Comparison of ENCODE assay signal across 15 mouse cellular contexts in genomic region chr8:86779207-86779606, GRCm38 (mm10). TPM values are rescaled to one million over a fixed set of nuclear protein-coding genes. Genes with fewer than 3 reads are reported as not detected.
DNase-seq lines count a peak whose midpoint lies in the region; ATAC-seq lines count a peak whose summit lies in the region.
"Had no signal": no experiment of that assay in that cellular context is flagged by ENCODE, and none has a peak within 500 bp of the region (broad histone marks: within the 10 kb centered on the region; RNA-seq: fewer than 3 reads in every experiment).

No protein-coding gene starts in this region.

- ATAC-seq in kidney, embryonic 15.5 days (replicated peaks; ENCODE audit: low FRiP score) = no peak

- H3K4me3 ChIP-seq in kidney, embryonic 15.5 days (replicated peaks) = no peak overlapping the region
- H3K4me3 ChIP-seq in limb, embryonic 10.5 days = no peak overlapping the region
- H3K4me3 ChIP-seq: forebrain, embryonic 10.5 days; heart, embryonic 12.5 days; megakaryocyte, embryonic 14.5 days; neural tube, embryonic 13.5 days had no signal

- DNase-seq in kidney, adult 18-20 months = no peak
- peak; percentile 4 to 27 for DNase-seq in CD8-positive naive resting alpha-beta T cell, adult 2 months (ENCODE audit: low read depth in 2 of 2, low spot score in 2 of 2)
- DNase-seq in limb, embryonic 10.5 days (ENCODE audit: low spot score) = no peak
- DNase-seq in thymus, postnatal 14 days = peak; percentile 37
- DNase-seq in right cerebral cortex, postnatal 10 days (ENCODE audit: low spot score in 2 of 2) = no peak
- DNase-seq in adrenal gland, postnatal 10 days = no peak
- DNase-seq: cerebellum, postnatal 25 days; gastrocnemius, postnatal 36 days; kidney, adult 11 months had no signal

- no peaks in the 10 kb centered on the region for H3K9me3 ChIP-seq in kidney, embryonic 15.5 days (replicated peaks)
- no peaks in the 10 kb centered on the region for H3K9me3 ChIP-seq in limb, embryonic 10.5 days (replicated peaks)
- H3K9me3 ChIP-seq: forebrain, embryonic 10.5 days; heart, embryonic 12.5 days; megakaryocyte, embryonic 14.5 days; neural tube, embryonic 13.5 days had no signal

- 0 out of 2 replicates have a peak, but pooled peaks cover 5% of the 10 kb centered on the region for H3K4me1 ChIP-seq in kidney, embryonic 15.5 days
- 0 out of 2 replicates have a peak, but pooled peaks cover 4% of the 10 kb centered on the region for H3K4me1 ChIP-seq in limb, embryonic 10.5 days
- H3K4me1 ChIP-seq: forebrain, embryonic 10.5 days; heart, embryonic 12.5 days; neural tube, embryonic 13.5 days had no signal

- peak overlapping the region; percentile 58 for H3K27ac ChIP-seq in kidney, embryonic 15.5 days
- H3K27ac ChIP-seq in limb, embryonic 10.5 days = peak overlapping the region; percentile 19; the same call in 1 of the 2 replicates
- H3K27ac ChIP-seq: forebrain, embryonic 10.5 days; neural tube, embryonic 13.5 days had no signal

- WGBS in kidney, embryonic 15.5 days = 45% methylated on average over 8 of the region's 8 CpGs
- 69% methylated on average over 8 of the region's 8 CpGs for WGBS in limb, embryonic 10.5 days

- no peak overlapping the region for H3K4me2 ChIP-seq in kidney, embryonic 15.5 days
- H3K4me2 ChIP-seq: heart, embryonic 12.5 days; neural tube, embryonic 13.5 days had no signal

- no peaks in the 10 kb centered on the region for H3K27me3 ChIP-seq in kidney, embryonic 15.5 days
- no peaks in the 10 kb centered on the region for H3K27me3 ChIP-seq in limb, embryonic 10.5 days (ENCODE audit: low read depth, poor library complexity, severe bottlenecking)
- H3K27me3 ChIP-seq: heart, embryonic 12.5 days; neural tube, embryonic 13.5 days had no signal

- no peak overlapping the region for H3K9ac ChIP-seq in kidney, embryonic 15.5 days
- H3K9ac ChIP-seq: heart, embryonic 12.5 days; neural tube, embryonic 13.5 days had no signal

- H3K36me3 ChIP-seq in kidney, embryonic 15.5 days = no peaks in the 10 kb centered on the region
- no peaks in the 10 kb centered on the region for H3K36me3 ChIP-seq in limb, embryonic 10.5 days
- H3K36me3 ChIP-seq: forebrain, embryonic 10.5 days; heart, embryonic 12.5 days; neural tube, embryonic 13.5 days had no signal

RNA-seq across cellular contexts. Expression of gene Siah1a, which starts 33.5 kb away (rescaled TPM):
- polyA plus RNA-seq in kidney, embryonic 15.5 days (2015; fragmentation: Nextera tagmentation; extraction: Ambion mirVana) = 46.4 and 48.7 TPM in 2 replicates
- 46.8 and 56.1 TPM in 2 replicates for polyA plus RNA-seq in limb, embryonic 10.5 days (2016; fragmentation: Nextera tagmentation; extraction: Ambion mirVana)
- total RNA-seq in adrenal gland, postnatal 10 days (2021) = 10 to 100 TPM; 19.4 to 23.0 TPM

RNA-seq across cellular contexts. Expression of gene Gm10638, which starts 33.7 kb away (rescaled TPM):
- 4.8 and 5.7 TPM in 2 replicates for polyA plus RNA-seq in kidney, embryonic 15.5 days (2015; fragmentation: Nextera tagmentation; extraction: Ambion mirVana)
- 4.0 and 6.0 TPM in 2 replicates for polyA plus RNA-seq in limb, embryonic 10.5 days (2016; fragmentation: Nextera tagmentation; extraction: Ambion mirVana)
- total RNA-seq in adrenal gland, postnatal 10 days (2021) = 1 to 10 TPM; 2.8 to 2.9 TPM
- total RNA-seq: liver, adult 2 months had no signal

Comparison
In these comparisons a context has a peak if more than half of its experiments do, and no peak if none do; other contexts are left out.
1. DNase-seq: peak in CD8-positive naive resting alpha-beta T cell, adult 2 months (2 of 2) and thymus, postnatal 14 days (single experiment); none in kidney, adult 18-20 months (single experiment), limb, embryonic 10.5 days (single experiment), right cerebral cortex, postnatal 10 days (0 of 2) and adrenal gland, postnatal 10 days (single experiment).